ENCODE assay signal across 19 mouse cellular contexts in genomic region chrX:146558606-146559005, GRCm38 (mm10).
A peak's percentile ranks its signal among the peaks of the same experiment; 100 is the strongest.
DNase-seq lines count a peak whose midpoint lies in the region; ATAC-seq and TF ChIP-seq lines count a peak whose summit lies in the region.
"Had no signal": no experiment of that assay in that cellular context is flagged by ENCODE, and none has a peak within 500 bp of the region (broad histone marks: within the 10 kb centered on the region; RNA-seq: fewer than 3 reads in every experiment).

No protein-coding gene starts in this region.

- no peak overlapping the region for H3K4me3 ChIP-seq in kidney, postnatal 0 days (replicated peaks; ENCODE audit: low read depth, low read length)
- H3K4me3 ChIP-seq in midbrain, embryonic 14.5 days (replicated peaks; ENCODE audit: low read depth, low read length): no peak overlapping the region
- no peak overlapping the region for H3K4me3 ChIP-seq in midbrain, embryonic 15.5 days
- H3K4me3 ChIP-seq in MEL (ENCODE audit: control insufficient read depth in 1 of 2, insufficient read depth in 1 of 2, low read depth in 2 of 2, low read length in 2 of 2): no peak overlapping the region
- H3K4me3 ChIP-seq: heart, embryonic 10.5 days; hindbrain, embryonic 12.5 days; hindbrain, embryonic 15.5 days had no signal

- 54% methylated on average over 2 of the region's 2 CpGs for WGBS in kidney, postnatal 0 days
- 64% methylated on average over 2 of the region's 2 CpGs for WGBS in midbrain, embryonic 14.5 days
- WGBS in midbrain, embryonic 15.5 days: 57% methylated on average over 2 of the region's 2 CpGs

- no peak overlapping the region for H3K9ac ChIP-seq in kidney, postnatal 0 days (ENCODE audit: low read depth, low read length)
- H3K9ac ChIP-seq in midbrain, embryonic 14.5 days (replicated peaks; ENCODE audit: low read length): no peak overlapping the region
- H3K9ac ChIP-seq in midbrain, embryonic 15.5 days: no peak overlapping the region
- H3K9ac ChIP-seq in MEL (ENCODE audit: control insufficient read depth, low read depth, low read length, poor library complexity, severe bottlenecking): no peak overlapping the region
- H3K9ac ChIP-seq: forebrain, postnatal 0 days; hindbrain, embryonic 12.5 days; hindbrain, embryonic 15.5 days had no signal

- TF ChIP-seq RAD21 in MEL (IDR thresholded peaks at IDR 0.05; ENCODE audit: low read depth, low read length): peak; percentile 74

- TF ChIP-seq POLR2A in MEL (IDR thresholded peaks at IDR 0.05; ENCODE audit: control insufficient read depth in 1 of 2, insufficient read depth in 1 of 2, low read depth in 1 of 2, low read length in 2 of 2, poor library complexity in 1 of 2): no peak

- DNase-seq in kidney, postnatal 0 days (ENCODE audit: low spot score): peak; percentile 9
- DNase-seq in kidney, adult 11 months: no peak
- peak; percentile 4 for DNase-seq in midbrain, embryonic 14.5 days
- DNase-seq in 3T3-L1 (ENCODE audit: low read depth, low spot score) (peak; percentile 2), MEL (ENCODE audit: low read depth, low spot score) (peak; percentile 40)
- DNase-seq in cerebellum, postnatal 10 days: no peak
- DNase-seq: adrenal gland, adult 2 months; adrenal gland, postnatal 14 days; cerebellum, adult 11 months; cerebellum, adult 2 months; cerebellum, adult 9-11 months; forebrain, postnatal 0 days; gastrocnemius, postnatal 25 days; heart, adult 18-20 months had no signal

- no peak for TF ChIP-seq EP300 in MEL (IDR thresholded peaks at IDR 0.05; ENCODE audit: low read depth in 1 of 2, low read length in 2 of 2)

- H3K4me2 ChIP-seq in kidney, postnatal 0 days (ENCODE audit: low read length): no peak overlapping the region
- H3K4me2 ChIP-seq in midbrain, embryonic 14.5 days (ENCODE audit: low read length): no peak overlapping the region
- H3K4me2 ChIP-seq in midbrain, embryonic 15.5 days: no peak overlapping the region
- H3K4me2 ChIP-seq: hindbrain, embryonic 12.5 days; hindbrain, embryonic 15.5 days had no signal

- H3K27me3 ChIP-seq in kidney, postnatal 0 days (ENCODE audit: insufficient read depth, low read length): no peaks in the 10 kb centered on the region
- H3K27me3 ChIP-seq in midbrain, embryonic 14.5 days (ENCODE audit: control insufficient read depth, insufficient read depth, low read length): no peaks in the 10 kb centered on the region
- H3K27me3 ChIP-seq in midbrain, embryonic 15.5 days (replicated peaks): no peaks in the 10 kb centered on the region
- H3K27me3 ChIP-seq in MEL (ENCODE audit: control insufficient read depth in 1 of 2, insufficient read depth in 2 of 2, low read length in 2 of 2): no peaks in the 10 kb centered on the region
- H3K27me3 ChIP-seq: hindbrain, embryonic 12.5 days; hindbrain, embryonic 15.5 days had no signal

- H3K79me2 ChIP-seq in MEL (ENCODE audit: control insufficient read depth, insufficient read depth, low read length, poor library complexity): no peaks in the 10 kb centered on the region

- H3K9me3 ChIP-seq in kidney, postnatal 0 days (replicated peaks; ENCODE audit: low read length): no peaks in the 10 kb centered on the region
- H3K9me3 ChIP-seq in midbrain, embryonic 14.5 days (ENCODE audit: control insufficient read depth, low read length): no peaks in the 10 kb centered on the region
- H3K9me3 ChIP-seq in midbrain, embryonic 15.5 days: no peaks in the 10 kb centered on the region
- no peaks in the 10 kb centered on the region for H3K9me3 ChIP-seq in MEL (replicated peaks; ENCODE audit: insufficient read depth, low read length)
- H3K9me3 ChIP-seq: heart, embryonic 10.5 days; hindbrain, embryonic 12.5 days; hindbrain, embryonic 15.5 days had no signal

- 0 out of 2 replicates have a peak, but pooled peaks have one; percentile 20 for TF ChIP-seq CTCF in kidney, postnatal 0 days (IDR thresholded peaks at IDR 0.05; ENCODE audit: low read depth)
- peak; percentile 16 to 56 (median 29); a peak in 4 of 6 replicates for TF ChIP-seq CTCF in MEL (IDR thresholded peaks at IDR 0.05 in 2 of 3, conservative IDR thresholded peaks at IDR 0.05 in 1 of 3; ENCODE audit: control insufficient read depth in 1 of 3, insufficient read depth in 1 of 3, low read depth in 2 of 3, low read length in 3 of 3, poor library complexity in 1 of 3, severe bottlenecking in 1 of 3)

- no peaks in the 10 kb centered on the region for H3K4me1 ChIP-seq in kidney, postnatal 0 days (replicated peaks; ENCODE audit: insufficient read depth, low read length)
- H3K4me1 ChIP-seq in midbrain, embryonic 14.5 days (ENCODE audit: control insufficient read depth, insufficient read depth, low read length): no peaks in the 10 kb centered on the region
- no peaks in the 10 kb centered on the region for H3K4me1 ChIP-seq in midbrain, embryonic 15.5 days
- peaks cover 0 to 8% of the 10 kb centered on the region in 2 experiments; a peak in 3 of 4 replicates for H3K4me1 ChIP-seq in MEL (ENCODE audit: control insufficient read depth in 1 of 2, insufficient read depth in 2 of 2, low read length in 2 of 2)
- H3K4me1 ChIP-seq: heart, embryonic 10.5 days; hindbrain, embryonic 12.5 days; hindbrain, embryonic 15.5 days had no signal

- ATAC-seq in kidney, postnatal 0 days (replicated peaks; ENCODE audit: low FRiP score, low read depth): no peak
- no peak for ATAC-seq in midbrain, embryonic 14.5 days (ENCODE audit: low FRiP score, low TSS enrichment)
- no peak for ATAC-seq in midbrain, embryonic 15.5 days (replicated peaks)
- ATAC-seq: forebrain, embryonic 14.5 days; forebrain, postnatal 0 days had no signal

- H3K27ac ChIP-seq in kidney, postnatal 0 days: no peak overlapping the region
- no peak overlapping the region for H3K27ac ChIP-seq in midbrain, embryonic 14.5 days (replicated peaks; ENCODE audit: low read depth, low read length)
- no peak overlapping the region for H3K27ac ChIP-seq in midbrain, embryonic 15.5 days
- no peak overlapping the region for H3K27ac ChIP-seq in MEL (ENCODE audit: control insufficient read depth, low read depth, low read length)
- H3K27ac ChIP-seq: heart, embryonic 10.5 days; hindbrain, embryonic 12.5 days; hindbrain, embryonic 15.5 days had no signal

- no peaks in the 10 kb centered on the region for H3K36me3 ChIP-seq in kidney, postnatal 0 days (ENCODE audit: insufficient read depth, low read length)
- H3K36me3 ChIP-seq in midbrain, embryonic 14.5 days (ENCODE audit: control insufficient read depth, insufficient read depth, low read length): no peaks in the 10 kb centered on the region
- no peaks in the 10 kb centered on the region for H3K36me3 ChIP-seq in midbrain, embryonic 15.5 days (replicated peaks)
- peaks cover 0 to 9% of the 10 kb centered on the region in 2 experiments; a peak in 2 of 4 replicates for H3K36me3 ChIP-seq in MEL (ENCODE audit: control insufficient read depth in 1 of 2, insufficient read depth in 2 of 2, low read length in 2 of 2)
- H3K36me3 ChIP-seq: heart, embryonic 10.5 days; hindbrain, embryonic 12.5 days; hindbrain, embryonic 15.5 days had no signal

TF ChIP-seq in MEL, 35 proteins besides CTCF, POLR2A, EP300 and RAD21:
- no peak for TF ChIP-seq JUND (IDR thresholded peaks at IDR 0.05; ENCODE audit: low read depth, low read length)
- TF ChIP-seq SMC3 (IDR thresholded peaks at IDR 0.05; ENCODE audit: low read depth, low read length): peak; percentile 68
- TF ChIP-seq ZMIZ1 (IDR thresholded peaks at IDR 0.05; ENCODE audit: low read depth, low read length): no peak
- no peak for TF ChIP-seq ZNF384 (IDR thresholded peaks at IDR 0.05; ENCODE audit: low read depth, low read length)
- no peak for TF ChIP-seq POLR2AphosphoS2 (IDR thresholded peaks at IDR 0.05; ENCODE audit: low read length)
- TF ChIP-seq USF2 (IDR thresholded peaks at IDR 0.05; ENCODE audit: borderline replicate concordance in 1 of 2, insufficient read depth in 1 of 2, low read depth in 1 of 2, low read length in 2 of 2): no peak
- TF ChIP-seq ZC3H11A (IDR thresholded peaks at IDR 0.05; ENCODE audit: low read depth, low read length): peak; percentile 71
TF ChIP-seq in MEL: peak in this region for 2.

Comparison
In these comparisons a context has a peak if more than half of its experiments do, and no peak if none do; other contexts are left out.
1. DNase-seq: peak in kidney, postnatal 0 days (single experiment), midbrain, embryonic 14.5 days (single experiment), 3T3-L1 (single experiment) and MEL (single experiment); none in kidney, adult 11 months (single experiment) and cerebellum, postnatal 10 days (0 of 2).